Mouse (Mus musculus) heart, embryonic 14.5 days (tissue): ENCODE measurements around the gene Fzd5. TPM values are rescaled to one million over a fixed set of nuclear protein-coding genes. Genes with fewer than 3 reads are reported as not detected.

Experiments
- ATAC-seq: fragments of 200-750 bp; cut with Nextera tagmentation; 2 replicates; pipeline ENCODE4 v1.8.0; 2017; ENCODE audit warnings: low read depth, moderate TSS enrichment; ENCODE audit not compliant: insufficient number of reproducible peaks, insufficient read depth, low FRiP score
- H3K27ac ChIP-seq, 2 experiments: fragments of 200-500 bp in 1 of 2; fragments of 300-500 bp in 1 of 2; sonication (generic) in 1 of 2; replicated peaks in 1 of 2; 2 replicates each; pipeline ENCODE4 v1.5.1; 2012 to 2014; ENCODE audit warnings: low read depth in 2 of 2, low read length in 2 of 2, control low read depth in 1 of 2, mild to moderate bottlenecking in 1 of 2, mixed read lengths in 1 of 2; ENCODE audit not compliant: control insufficient read depth in 1 of 2, insufficient read depth in 1 of 2
- H3K27me3 ChIP-seq: fragments of 300-500 bp; sonication (generic); 2 replicates; pipeline ENCODE4 v1.6.1; 2014; ENCODE audit warnings: mild to moderate bottlenecking, low read length, control low read depth; ENCODE audit not compliant: control insufficient read depth, insufficient read depth
- H3K36me3 ChIP-seq: fragments of 300-500 bp; sonication (generic); 2 replicates; pipeline ENCODE4 v1.6.1; 2014; ENCODE audit warnings: mild to moderate bottlenecking, control low read depth, low read length, mixed read lengths; ENCODE audit not compliant: control insufficient read depth, insufficient read depth
- H3K4me1 ChIP-seq, 2 experiments: fragments of 200-500 bp in 1 of 2; fragments of 300-500 bp in 1 of 2; sonication (generic) in 1 of 2; 2 replicates each; pipeline ENCODE4 v1.6.1; 2012 to 2014; ENCODE audit warnings: low read length in 2 of 2, control low read depth in 1 of 2, mixed read lengths in 1 of 2; ENCODE audit not compliant: control insufficient read depth in 2 of 2, insufficient read depth in 2 of 2
- H3K4me2 ChIP-seq: fragments of 300-500 bp; sonication (generic); 2 replicates; pipeline ENCODE4 v1.6.1; 2014; ENCODE audit warnings: mild to moderate bottlenecking, low read length
- H3K4me3 ChIP-seq, 2 experiments: fragments of 200-500 bp in 1 of 2; fragments of 300-500 bp in 1 of 2; sonication (generic) in 1 of 2; 2 replicates each; pipeline ENCODE4 v1.5.1; 2012 to 2014; ENCODE audit warnings: low read length in 2 of 2, mild to moderate bottlenecking in 2 of 2, control low read depth in 1 of 2, low read depth in 1 of 2, moderate library complexity in 1 of 2; ENCODE audit not compliant: control insufficient read depth in 1 of 2, insufficient read depth in 1 of 2
- H3K9ac ChIP-seq: fragments of 300-500 bp; sonication (generic); 2 replicates; pipeline ENCODE4 v1.6.1; 2014; ENCODE audit warnings: mild to moderate bottlenecking, low read length
- H3K9me3 ChIP-seq: fragments of 300-500 bp; sonication (generic); 2 replicates; pipeline ENCODE4 v1.6.1; 2016; ENCODE audit warnings: low read length, control low read depth; ENCODE audit not compliant: control insufficient read depth
- WGBS: fragments of 180-500 bp; shearing (Covaris S2); extraction: QIAGEN DNeasy Blood & Tissue Kit; methylation state at CpG from one replicate; pipeline ENCODE4 v1.1.7; 2014; 5-methylcytosine and 5-hydroxymethylcytosine counted together
- polyA plus RNA-seq: library from polyadenylated mRNA; unstranded; fragments of >200 nt; fragmentation: Nextera tagmentation; extraction: Ambion mirVana; gene quantifications from 2 replicates; pipeline ENCODE4 v1.2.1, GENCODE M21; 2014

Fzd5 gene
- polyA plus RNA-seq, 1 experiment from 2014 or later, result 1.7 TPM

GRCm38 (mm10) chr1:64691581-64691980 lies 46.0 kb downstream of the Fzd5 start:
- WGBS, result 4% methylated on average over 9 of the region's 9 CpGs
- no peaks in the 10 kb centered on the region for H3K9me3 ChIP-seq
- H3K9ac ChIP-seq, result peak overlapping the region; percentile 83
- peak overlapping the region; percentile 64 to 95 for H3K4me3 ChIP-seq
- H3K4me2 ChIP-seq, result peak overlapping the region; percentile 81
- no peak for ATAC-seq
- H3K36me3 ChIP-seq, result no peaks in the 10 kb centered on the region; the same call in 1 of the 2 replicates
- H3K27ac ChIP-seq, result peak overlapping the region in 1 of 2 experiments; percentile 73; a peak in 2 of 4 replicates
- H3K4me1 ChIP-seq, result peaks cover 2 to 20% of the 10 kb centered on the region in 2 experiments
- no peaks in the 10 kb centered on the region for H3K27me3 ChIP-seq

- no peaks in the 10 kb centered on the region for H3K27me3 ChIP-seq
- WGBS, result under 1% methylated on average over 52 of the region's 55 CpGs
- no peaks in the 10 kb centered on the region for H3K9me3 ChIP-seq
- peak overlapping the region; percentile 81 for H3K4me2 ChIP-seq
- peaks cover 2 to 20% of the 10 kb centered on the region in 2 experiments for H3K4me1 ChIP-seq
- ATAC-seq, result peak; percentile 9; the same call in 1 of the 2 replicates
- peak overlapping the region; percentile 64 to 95 for H3K4me3 ChIP-seq
- peak overlapping the region; percentile 35 to 73; a peak in 3 of 4 replicates for H3K27ac ChIP-seq
- H3K9ac ChIP-seq, result peak overlapping the region; percentile 83
- no peaks in the 10 kb centered on the region; the same call in 1 of the 2 replicates for H3K36me3 ChIP-seq
Measured at GRCm38 (mm10) chr1:64691121-64691551, 46.4 kb downstream of the Fzd5 start.

GRCm38 (mm10) chr1:64690213-64691013 lies 47.1 kb downstream of the Fzd5 start, which contains the start of gene Ccnyl1:
Gene Ccnyl1, plus strand, starts transcription at chr1:64690455.
- peak within 1 kb of the TSS; percentile 64 to 95 for H3K4me3 ChIP-seq
- peak within 1 kb of the TSS; percentile 90 for H3K4me2 ChIP-seq
- peak within 1 kb of the TSS; percentile 72 to 73 for H3K27ac ChIP-seq
- H3K4me1 ChIP-seq, result peaks cover 2 to 20% of the 10 kb centered on the region in 2 experiments
- H3K9me3 ChIP-seq, result no peaks in the 10 kb centered on the region
- WGBS, result under 1% methylated on average over 62 of the region's 71 CpGs
- peak; percentile 99 for ATAC-seq
- H3K27me3 ChIP-seq, result no peaks in the 10 kb centered on the region
- peak within 1 kb of the TSS; percentile 83 for H3K9ac ChIP-seq
- H3K36me3 ChIP-seq, result no peaks in the 10 kb centered on the region; the same call in 1 of the 2 replicates

- Histone ChIP-seq H3K27me3 (no peaks in the 10 kb centered on the region), H3K4me1 (peaks cover 2 to 20% of the 10 kb centered on the region in 2 experiments), H3K4me3 (peak overlapping the region; percentile 64 to 80), H3K9ac (peak overlapping the region; percentile 67), H3K9me3 (no peaks in the 10 kb centered on the region), H3K36me3 (no peaks in the 10 kb centered on the region; the same call in 1 of the 2 replicates), H3K4me2 (peak overlapping the region; percentile 90), H3K27ac (peak overlapping the region; percentile 58 to 72; a peak in 3 of 4 replicates)
- ATAC-seq, result no peak
- WGBS, result 19% methylated on average over 9 of the region's 9 CpGs
Measured at GRCm38 (mm10) chr1:64689561-64690212, 47.9 kb downstream of the Fzd5 start.

- Histone ChIP-seq H3K4me3 (no peak overlapping the region), H3K9me3 (no peaks in the 10 kb centered on the region), H3K4me2 (no peak overlapping the region), H3K27ac (no peak overlapping the region), H3K36me3 (no peaks in the 10 kb centered on the region; the same call in 1 of the 2 replicates), H3K4me1 (peaks cover 2 to 18% of the 10 kb centered on the region in 2 experiments), H3K27me3 (no peaks in the 10 kb centered on the region), H3K9ac (no peak overlapping the region)
- ATAC-seq, result no peak
- WGBS, result 77% methylated on average over 4 of the region's 4 CpGs
Measured at GRCm38 (mm10) chr1:64688046-64688445, 49.5 kb downstream of the Fzd5 start.

- Histone ChIP-seq H3K4me2 (no peak overlapping the region), H3K36me3 (no peaks in the 10 kb centered on the region; the same call in 1 of the 2 replicates), H3K4me3 (no peak overlapping the region), H3K4me1 (peaks cover 0 to 5% of the 10 kb centered on the region in 2 experiments; a peak in 2 of 4 replicates), H3K27me3 (no peaks in the 10 kb centered on the region), H3K9me3 (no peaks in the 10 kb centered on the region), H3K27ac (no peak overlapping the region), H3K9ac (no peak overlapping the region)
- ATAC-seq, result no peak
- WGBS, result 79% methylated on average over 2 of the region's 2 CpGs
Measured at GRCm38 (mm10) chr1:64684440-64684839, 53.1 kb downstream of the Fzd5 start.

GRCm38 (mm10) chr1:64683039-64683438 lies 54.5 kb downstream of the Fzd5 start:
- Histone ChIP-seq H3K27ac (no peak overlapping the region), H3K4me3 (no peak overlapping the region), H3K9me3 (no peaks in the 10 kb centered on the region), H3K4me2 (no peak overlapping the region), H3K36me3 (no peaks in the 10 kb centered on the region; the same call in 1 of the 2 replicates), H3K4me1 (no peaks in the 10 kb centered on the region), H3K9ac (no peak overlapping the region), H3K27me3 (no peaks in the 10 kb centered on the region)
- WGBS, result 84% methylated on average over 3 of the region's 3 CpGs
- no peak for ATAC-seq
